Mouse (Mus musculus) embryo, embryonic 11 days (tissue): ENCODE data around the gene E030030I06Rik.
"Not testable (repeated sequence)": the region's sequence is repeated elsewhere in the genome, so short reads cannot be mapped to it uniquely, and the experiment has no call there.

Source experiments
- DNase-seq: peaks from one replicate; pipeline ENCODE4 v3.0.0-alpha.2; 2015

Gene E030030I06Rik

DNA sequence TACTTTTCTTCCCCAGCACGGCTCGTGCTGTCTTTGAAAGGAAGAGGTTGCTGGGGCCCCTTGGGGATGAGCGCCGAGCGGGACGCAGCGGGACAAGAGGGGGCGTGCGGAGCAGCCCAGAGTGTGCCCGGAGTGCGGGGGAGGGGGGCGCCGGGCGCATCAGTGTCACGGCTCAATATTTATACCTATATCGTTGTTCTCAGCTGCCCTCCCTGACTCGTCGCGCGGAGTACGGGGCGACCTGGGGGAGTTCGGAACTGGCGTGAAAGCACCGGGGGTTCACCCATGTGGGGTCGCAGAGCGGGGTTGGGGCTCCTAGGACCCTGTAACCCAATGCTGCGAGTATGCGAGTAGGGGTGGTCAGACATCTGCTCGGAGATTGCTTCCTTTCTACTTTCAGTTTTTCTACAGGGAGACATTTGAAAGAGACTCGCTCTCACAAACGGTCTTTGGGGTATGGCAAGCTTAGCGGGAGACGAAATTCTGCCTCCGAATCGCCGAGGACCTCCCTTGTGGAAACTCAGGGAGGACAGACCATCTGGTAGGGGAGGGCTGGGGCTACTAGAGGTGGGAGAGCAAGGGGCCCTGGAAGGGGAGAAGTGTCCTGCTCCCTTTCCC, at the start of gene E030030I06Rik:
TSS of gene E030030I06Rik (minus strand) at position 198 of the 618 bp plus-strand sequence.
- DNase-seq = peak; percentile 58

DNA sequence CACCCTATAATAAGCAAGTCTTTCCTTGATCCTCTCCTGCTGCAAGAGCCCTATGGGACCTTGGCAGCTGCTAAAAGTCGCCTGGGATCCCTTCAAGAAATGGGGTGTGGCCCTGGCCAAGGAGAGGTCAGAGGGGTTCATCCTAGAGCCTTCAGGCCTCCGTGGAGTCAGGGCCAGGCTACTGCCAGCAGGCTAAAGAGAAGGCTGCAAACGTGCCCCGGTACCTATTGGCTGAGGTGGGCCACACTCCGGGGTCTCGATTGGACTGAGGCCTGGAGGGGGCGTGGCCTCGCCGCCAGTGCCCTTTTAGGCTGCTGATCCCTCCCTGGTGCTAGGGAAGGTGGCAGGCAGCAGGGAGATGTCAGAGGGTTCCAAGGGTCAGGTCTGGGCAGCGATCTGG, 42.0 kb upstream of the E030030I06Rik start:
- peak; percentile 32 for DNase-seq

DNA sequence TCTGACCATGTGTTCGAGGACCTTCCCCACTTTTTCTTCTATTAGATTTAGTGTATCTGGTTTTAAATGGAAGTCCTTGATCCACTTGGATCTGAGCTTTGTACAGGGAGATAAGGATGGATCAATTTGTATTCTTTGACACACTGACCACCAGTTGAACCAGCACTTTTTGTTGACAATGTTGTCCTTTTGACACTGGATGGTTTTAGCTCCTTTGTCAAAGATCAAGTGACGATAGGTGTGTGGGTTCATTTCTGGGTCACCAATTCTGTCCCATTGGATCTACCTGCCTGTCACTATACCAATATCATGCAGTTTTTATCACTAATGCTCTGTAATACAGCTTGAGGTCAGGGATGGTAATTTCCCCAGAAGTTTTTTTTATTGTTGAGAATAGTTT, 27.4 kb upstream of the E030030I06Rik start:
- not testable (repeated sequence) for DNase-seq

DNA sequence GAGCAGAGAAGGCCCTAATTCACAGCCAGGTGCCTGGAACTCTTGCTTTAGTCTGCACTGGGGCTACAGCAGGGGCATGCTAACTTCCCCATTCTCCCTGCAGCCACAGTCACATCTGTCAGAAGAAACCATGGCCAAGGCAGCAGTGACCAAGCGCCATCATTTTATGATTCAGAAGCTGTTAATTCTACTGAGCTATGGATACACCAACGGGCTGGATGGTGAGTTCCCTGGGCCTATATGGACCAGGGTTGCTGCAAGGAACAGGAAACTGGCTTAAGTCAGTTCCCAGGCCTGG, 25.1 kb upstream of the E030030I06Rik start:
- not testable (repeated sequence) for DNase-seq

DNA sequence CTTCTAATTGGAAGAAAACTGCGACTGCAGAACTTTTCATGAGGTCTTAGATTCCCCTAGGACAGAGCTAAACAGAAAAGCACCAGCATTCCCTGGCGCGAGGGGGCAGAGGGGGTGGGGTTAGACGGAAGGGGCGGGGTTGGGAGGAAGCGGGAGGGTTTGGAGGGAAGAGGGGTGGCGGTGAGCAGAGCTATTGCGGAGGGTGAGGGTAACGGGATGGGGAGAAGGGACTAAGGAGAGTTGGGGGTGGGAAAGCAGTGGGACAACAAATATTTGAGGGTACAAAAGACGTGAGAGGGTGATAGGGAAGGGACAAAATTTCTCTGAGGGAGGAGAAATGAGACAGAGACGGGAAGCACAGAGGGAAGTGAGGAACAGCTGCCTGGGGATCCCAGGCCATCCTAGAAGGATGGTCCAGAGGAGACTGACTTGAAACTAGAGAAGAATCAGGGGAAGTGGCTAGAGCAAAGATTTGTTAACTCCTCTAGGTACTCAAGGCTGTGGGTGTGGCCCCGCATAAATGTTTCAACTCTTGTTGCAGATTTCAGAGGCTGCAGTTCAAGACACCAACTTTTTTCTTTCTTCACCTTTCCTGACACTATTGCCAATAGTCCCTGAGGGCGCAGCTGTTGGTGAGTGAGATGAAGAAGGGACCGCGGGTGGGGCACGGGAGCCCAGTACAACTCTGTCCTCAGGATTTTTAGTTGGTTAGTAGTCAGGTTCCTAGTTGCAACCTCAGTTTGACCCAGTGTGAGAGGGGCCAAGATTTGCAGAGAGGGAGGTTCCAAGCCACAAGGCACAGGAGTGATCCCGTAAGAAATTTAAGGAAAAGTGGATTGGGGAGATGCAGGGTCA, 24.5 kb upstream of the E030030I06Rik start:
- DNase-seq = peak; percentile 37

DNA sequence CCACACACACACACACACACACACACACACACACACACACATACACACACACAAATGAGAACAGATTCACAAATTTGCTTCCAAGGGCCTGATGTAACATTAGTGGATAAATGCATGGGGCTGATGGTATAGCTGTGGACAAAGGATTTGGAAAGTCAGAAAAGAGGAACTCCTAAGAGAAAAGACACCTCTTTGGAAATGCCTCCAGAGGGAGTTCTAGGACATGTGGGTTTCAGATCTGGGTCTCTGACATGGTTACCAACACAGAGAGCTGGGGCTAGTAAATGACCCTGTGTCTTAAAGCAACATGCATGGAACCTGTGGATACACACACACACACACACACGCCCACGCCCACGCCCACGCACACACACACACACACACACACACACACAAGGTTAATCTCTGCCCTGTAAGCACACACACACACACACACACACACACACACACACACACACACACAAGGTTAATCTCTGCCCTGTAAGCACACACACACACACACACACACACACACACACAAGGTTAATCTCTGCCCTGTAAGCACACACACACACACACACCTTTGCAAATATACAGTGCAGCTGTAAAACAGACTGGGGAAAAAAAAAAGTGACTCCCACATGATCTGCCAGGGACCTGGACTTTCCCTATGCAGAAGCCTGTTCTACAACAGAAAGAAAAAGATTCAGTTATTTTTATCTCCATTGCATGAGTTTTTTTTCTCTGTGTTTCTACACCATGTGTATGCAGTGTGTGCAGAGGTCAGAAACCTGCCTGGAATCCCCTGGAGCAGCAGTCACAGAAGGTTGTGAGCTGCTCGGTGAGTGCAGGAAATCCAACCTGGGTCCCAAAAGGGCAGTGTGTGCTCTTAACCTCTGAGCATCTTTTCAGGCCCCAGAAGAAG, 23.6 kb upstream of the E030030I06Rik start:
- not testable (repeated sequence) for DNase-seq

DNA sequence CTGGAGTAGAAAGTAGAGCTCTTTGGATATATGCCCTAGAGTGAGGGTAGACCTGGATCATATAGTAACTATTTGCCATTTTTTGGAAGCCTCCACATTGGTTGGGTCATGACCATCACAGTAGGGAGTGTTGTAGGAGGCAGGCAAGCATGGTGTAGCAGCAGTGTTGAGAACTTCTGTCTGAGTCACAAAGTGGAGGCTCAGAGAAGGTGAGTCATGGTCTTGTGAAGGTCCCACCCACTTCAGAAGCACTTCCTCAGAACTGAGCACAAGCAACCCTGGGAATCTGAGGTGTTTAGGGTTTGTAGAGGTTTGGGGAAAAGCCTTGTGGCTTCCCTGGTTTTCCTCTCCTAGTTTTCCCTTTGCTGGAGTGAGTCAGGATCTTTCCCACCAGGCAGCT, 20.0 kb upstream of the E030030I06Rik start:
- not testable (repeated sequence) for DNase-seq

DNA sequence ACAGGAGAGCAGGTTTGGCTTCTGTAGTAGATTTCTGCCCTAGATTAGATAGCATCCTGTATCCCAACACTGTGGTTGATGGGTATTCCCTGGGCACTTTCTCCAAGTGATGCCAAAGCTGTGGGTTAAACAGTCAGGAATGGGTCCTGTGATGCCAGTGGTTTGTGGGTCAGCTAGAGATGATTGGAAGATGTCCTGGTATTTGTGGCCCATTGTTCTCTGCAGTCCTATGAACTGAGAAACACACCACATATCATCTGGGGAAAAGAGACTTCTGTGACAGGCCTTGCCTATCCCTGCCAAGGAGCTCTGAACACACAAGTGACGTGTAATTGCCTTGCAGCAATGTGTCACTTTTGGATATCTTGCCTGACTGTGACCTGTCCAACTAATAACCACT, 18.0 kb upstream of the E030030I06Rik start:
- not testable (repeated sequence) for DNase-seq

DNA sequence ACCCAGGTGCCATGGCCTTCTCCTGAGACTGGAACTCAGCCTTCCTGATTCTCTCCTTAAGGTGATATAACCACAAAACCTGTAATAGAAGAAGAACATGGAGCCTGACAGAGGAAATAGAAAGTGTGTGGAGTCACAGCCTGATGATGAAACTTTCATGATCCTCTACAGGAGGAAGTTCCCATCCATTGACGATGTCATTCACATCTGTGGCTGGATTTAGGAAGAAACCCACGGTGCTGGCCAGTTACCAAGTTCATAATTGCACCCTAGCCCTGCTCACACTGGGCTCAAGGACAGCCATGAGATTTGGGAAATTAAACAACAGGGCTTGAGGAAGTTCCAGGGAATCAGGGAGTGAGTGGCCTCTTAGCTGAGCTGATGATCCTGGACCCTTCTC, 17.0 kb upstream of the E030030I06Rik start:
- not testable (repeated sequence) for DNase-seq

DNA sequence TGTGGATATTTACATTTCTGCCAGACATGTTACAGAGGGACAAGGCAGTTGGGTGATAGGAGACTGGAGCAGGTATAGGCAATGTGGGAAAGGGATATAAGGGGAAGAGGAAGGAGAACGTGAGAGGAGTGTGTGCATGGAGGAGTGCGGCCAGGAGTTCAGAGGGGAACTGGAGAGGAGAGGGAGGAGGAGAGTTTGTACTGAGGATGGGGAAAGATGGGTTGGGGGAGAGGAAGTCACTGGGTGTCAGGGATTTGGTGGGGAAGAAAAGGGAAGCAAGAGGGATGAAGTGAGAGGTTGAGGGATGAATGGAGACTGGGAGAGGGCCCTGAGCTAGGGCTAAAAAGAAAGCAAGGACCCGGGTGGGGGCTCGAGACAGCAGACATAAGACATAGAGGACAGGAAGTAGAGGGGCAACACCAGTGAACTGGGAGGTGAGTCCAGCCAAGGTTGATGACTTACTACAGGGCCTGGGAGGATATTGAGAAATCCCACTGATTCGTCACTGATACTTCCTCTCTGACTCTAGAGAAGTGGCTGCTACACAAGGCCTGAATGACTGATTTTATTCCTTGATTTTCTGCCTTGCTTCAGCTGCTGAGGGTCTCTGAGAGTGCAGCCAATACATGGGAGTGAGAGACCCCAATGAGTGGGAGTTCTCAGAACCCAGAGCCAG, 16.4 kb upstream of the E030030I06Rik start:
- not testable (repeated sequence) for DNase-seq

DNA sequence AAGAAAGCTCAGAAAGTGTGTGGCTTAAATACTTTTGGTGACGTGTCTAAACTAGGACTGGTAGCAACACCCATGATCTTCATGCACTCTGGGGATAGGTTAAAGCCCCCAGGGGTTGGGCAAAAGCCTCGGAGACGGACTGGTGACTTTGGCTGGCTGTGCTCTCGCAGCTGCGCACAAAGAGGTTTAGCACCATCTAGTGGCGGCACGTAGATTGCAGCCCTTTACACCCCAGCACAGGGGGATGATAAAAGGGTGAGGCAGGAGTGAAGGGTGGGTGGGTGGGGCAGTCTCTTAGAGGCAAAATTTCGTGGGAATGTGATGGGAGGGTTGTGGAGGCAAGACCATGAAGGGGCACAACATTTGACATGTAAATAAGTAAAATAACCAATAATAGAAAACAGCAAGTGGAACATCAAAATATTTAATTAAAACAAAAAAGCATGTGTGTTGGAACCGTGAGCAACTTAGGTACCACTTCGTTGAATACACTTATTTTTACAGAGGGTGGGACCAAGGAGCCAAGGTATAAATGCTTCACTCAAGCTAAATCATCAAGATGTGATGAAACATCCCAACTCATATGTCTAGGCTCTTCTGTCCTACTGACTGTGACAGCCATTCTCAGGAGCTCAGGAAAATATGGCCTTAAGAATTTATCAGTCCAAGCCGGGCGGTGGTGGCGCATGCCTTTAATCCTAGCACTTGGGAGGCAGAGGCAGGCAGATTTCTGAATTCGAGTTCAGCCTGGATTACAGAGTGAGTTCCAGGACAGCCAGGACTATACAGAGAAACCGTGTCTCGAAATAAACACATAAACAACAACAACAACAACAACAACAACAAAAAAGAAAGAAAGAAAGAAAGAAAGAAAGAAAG, 14.9 kb upstream of the E030030I06Rik start:
- peak; percentile 64 for DNase-seq

DNA sequence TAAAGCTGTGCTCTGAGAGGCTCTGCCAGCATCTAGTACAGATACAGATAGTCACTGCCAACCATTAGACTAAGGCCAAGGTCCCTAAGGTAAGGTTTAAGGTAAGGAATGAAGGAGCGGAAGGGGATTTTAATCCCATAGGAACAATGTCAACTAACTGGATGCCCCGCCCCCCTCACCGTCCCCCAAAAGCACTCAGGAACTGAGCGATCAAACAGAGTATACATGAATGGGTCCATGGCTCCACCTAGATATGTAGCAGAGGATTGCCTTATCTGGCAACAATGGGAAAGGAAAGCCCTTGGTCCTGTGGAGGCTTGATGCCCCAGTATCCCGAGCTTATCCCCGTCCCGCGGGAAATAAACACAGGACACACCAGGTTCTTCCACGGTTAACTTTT, 14.2 kb upstream of the E030030I06Rik start:
- not testable (repeated sequence) for DNase-seq

DNA sequence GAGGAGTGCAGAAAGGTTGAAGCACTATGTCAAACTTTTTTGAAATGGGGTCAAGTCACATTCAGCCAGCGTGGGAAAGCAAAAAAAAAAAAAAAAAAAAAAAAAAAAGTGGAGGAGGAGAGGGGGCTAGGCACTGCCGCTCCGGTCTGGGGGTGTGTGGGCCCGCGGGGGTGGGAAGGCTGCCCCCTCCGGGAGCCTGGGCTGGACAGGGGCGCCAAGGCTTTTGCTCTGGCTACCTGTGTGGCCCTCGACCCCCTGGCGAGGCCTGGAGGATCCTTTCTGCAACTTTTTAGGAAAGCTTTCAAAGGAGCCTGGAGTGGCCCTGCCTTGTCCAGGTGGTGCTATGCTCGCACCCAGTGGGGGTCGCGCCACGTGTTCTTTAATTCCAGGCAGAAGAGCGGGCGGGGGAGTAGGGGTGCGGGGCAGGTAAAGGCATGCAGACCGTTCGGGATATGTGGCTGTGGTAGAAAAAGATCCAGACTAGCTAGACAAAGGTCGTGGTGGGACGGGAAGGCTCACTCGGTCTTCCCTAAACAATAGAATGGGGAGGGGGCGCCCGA, 10.6 kb upstream of the E030030I06Rik start:
- DNase-seq = peak; percentile 21

DNA sequence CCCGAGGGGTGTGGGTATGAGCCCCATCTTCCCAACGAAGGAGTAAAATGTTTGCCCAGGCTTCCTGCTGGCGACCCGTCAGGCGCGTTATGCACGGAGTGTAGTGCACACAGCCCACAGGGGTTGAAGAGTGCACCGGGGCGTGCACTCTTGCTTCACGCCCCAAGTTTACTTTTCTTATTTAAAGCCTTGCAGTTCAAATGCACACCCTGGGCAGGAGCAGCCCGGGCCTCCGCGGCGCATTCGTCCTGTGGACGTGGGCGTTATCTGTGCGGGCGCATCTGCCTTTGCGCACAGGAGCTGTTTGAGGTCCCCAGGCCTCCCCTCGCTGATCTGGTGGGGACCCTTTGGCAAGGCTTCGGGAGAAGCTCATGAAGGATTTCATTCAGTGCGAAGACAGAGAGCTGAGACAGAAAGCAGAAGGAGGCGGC, 10.1 kb upstream of the E030030I06Rik start:
- DNase-seq = peak; percentile 32

DNA sequence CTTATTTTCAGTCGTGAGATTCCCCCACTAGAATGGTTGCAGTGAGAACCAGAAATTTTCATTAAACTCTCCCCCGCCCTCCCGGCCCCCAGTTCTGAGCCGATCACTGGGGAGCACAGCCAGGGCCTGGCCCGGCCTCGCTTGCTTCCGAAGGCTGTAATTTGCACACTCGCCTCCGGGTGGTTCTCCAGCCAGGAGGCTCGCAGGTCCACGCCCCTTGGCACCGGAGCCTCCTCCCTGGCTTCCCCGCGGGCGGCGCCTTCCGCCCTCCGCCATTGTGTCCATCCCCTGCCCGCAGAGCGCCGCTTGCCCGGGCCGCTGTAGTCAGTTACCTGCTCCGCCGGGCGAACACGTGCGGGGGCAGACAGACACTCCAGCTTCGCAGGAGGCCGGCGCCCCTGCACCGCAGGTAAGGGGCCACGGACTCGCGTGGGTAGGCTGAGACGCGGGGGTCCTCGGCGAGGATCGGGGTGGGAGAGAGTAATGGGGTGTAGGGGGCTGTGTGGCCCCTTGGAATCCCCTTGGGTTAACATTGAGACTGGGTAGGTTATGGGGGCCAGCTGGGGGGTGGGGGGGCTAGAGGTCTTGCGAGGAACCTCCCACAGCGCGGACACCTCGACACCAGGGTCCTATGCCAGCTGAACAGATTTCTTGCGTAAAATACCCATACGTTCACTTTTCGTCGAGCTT, 9.4 kb upstream of the E030030I06Rik start, which contains the start of the genes Raet1e and H60b:
TSS of gene Raet1e (plus strand) at position 260 of the 690 bp plus-strand sequence.
TSS of gene H60b (plus strand) at position 277 of the 690 bp plus-strand sequence.
- DNase-seq = peak; percentile 82

DNA sequence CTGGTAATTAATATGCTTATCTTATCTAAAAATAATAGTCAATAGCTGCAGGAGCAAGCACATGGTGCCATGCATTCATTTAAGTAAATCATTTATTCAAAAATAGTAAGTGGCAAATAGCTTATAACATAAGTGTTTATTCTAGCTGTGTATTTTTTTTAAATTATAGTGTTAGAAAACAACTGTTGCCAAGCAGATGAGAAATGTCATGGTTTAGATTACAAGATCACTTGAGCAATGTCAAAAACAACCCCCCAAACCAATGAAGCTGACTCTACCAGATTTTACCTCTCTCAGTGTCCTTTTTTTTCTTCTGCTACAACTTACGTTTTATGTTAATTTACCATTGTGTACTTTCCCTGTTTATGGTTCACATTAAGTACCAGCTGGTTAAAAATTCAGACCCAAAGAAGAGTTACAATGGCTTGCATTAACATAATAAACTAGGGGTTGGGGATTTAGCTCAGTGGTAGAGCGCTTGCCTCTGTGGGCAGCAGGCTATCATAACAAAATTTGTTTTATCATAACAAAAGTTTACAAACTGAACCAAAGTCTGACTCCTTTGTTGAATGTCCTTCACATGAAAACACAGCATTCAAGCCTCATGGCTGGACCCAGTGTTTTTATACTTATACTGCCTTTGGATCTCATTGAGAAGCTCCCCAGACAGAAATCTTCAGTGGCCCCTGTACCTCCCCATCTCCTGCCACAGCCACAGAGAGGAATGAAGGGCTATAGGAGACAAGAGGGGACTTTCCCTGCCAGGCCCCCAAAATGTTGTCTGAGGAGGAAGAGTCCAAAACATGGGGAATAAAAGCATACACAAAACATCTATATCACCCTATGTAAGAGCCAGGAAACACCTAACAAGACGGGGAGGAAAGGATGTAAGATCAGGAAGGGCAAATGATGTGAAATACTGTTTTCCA, 6.1 kb upstream of the E030030I06Rik start:
- DNase-seq = peak; percentile 5

DNA sequence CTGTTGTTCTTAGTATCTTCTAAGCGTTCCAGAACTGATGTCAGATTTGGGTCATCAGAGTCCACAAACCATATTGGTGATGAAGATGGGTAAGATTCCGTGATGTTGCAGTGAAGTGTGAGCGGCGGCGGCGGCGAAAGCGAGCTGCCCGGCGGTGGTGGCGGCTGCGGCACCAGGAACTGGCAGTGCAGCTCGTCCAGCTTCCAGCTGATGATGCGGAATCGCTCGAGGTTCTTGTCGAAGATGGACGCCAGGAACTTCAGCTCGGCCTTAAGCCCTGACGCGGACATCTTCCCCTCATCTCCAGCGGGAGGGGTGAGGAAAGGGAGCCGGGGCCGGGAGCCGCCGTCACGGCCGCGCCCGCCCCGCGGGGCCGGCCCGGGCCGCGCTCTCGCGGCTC, 5.1 kb upstream of the E030030I06Rik start:
- peak; percentile 68 for DNase-seq

DNA sequence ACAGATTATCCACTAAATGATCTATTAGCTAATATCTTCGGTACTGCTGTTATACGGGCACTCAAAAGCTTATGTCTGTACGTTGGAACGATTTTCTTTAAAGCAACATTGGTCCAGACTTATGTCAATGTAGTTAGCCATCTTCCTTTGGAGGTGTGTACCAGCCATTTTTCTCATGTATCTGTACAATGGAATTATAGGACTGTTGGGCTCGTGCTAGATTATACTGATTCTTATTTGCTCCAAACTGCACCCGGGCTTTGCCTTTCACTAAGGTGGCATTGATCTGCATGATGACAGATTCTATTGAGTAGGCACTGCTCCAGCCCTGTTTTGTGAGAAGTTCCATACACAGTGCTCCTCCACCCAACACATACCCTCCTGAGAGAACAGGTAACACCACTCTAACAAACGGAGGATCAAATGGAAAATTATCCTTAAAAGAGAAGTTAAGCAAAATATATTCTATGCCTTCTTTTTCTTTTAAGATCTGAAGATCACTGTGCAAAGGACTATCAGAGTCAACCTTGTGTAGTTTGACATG, 4.1 kb upstream of the E030030I06Rik start:
- DNase-seq = peak; percentile 10
